ENCODE assay signal across 8 mouse cellular contexts in the genomic region with DNA sequence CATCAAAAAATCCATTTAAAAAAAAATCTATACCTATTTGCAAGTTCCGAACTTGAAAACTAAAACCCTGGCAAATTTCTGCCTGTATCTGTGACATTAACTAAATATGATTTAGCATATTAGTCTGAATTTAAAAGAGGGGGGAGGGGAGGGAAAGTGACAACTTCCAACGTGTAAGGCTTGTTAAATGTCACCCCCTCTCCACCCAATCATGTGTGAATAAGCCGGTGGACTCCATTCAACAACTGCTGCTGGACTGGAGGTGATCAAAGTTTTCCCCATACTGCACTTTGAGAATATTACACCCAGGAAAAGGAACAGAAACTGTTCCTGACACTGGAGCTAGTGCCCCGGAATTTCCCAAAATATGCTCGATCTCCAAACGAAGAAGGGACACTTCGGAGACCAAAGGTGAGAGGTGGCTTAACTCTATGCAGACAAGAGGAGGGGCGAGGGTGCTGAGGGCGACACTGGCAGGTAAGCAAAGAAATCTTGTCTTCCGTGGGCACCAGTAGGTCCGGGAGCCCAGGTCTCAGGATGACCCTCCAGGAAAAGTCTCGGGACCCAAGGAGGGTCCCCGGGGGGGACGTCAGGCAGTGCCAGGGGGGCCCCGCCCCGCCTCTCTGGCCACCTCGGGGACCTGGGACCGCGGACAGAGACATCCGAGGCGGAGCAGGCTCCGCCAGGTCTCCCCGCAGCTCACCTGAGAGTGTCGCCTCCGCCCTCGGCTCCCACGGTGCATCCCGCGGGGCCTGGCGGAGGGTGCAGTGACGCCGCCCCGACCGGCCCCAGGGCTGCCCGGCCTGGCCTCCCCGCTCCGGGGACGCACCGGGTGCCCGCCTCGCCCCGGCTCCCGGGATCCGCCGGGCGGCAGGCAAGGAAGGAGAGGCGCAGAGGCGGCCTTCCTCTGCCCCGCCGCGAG. TPM values are rescaled to one million over a fixed set of nuclear protein-coding genes. Genes with fewer than 3 reads are reported as not detected.
DNase-seq lines count a peak whose midpoint lies in the region; ATAC-seq and TF ChIP-seq lines count a peak whose summit lies in the region.

No protein-coding gene starts in this region.

- H3K9ac ChIP-seq in limb, embryonic 13.5 days = peak overlapping the region; percentile 98
- peak overlapping the region; percentile 98 for H3K9ac ChIP-seq in midbrain, embryonic 15.5 days

- peak; percentile 25 for ATAC-seq in erythroblast, adult 5-6 weeks (replicated peaks; ENCODE audit: low FRiP score, poor library complexity, severe bottlenecking)
- ATAC-seq in limb, embryonic 13.5 days (ENCODE audit: low FRiP score, low read depth) = no peak; the same call in 1 of the 2 replicates
- peak; percentile 78 for ATAC-seq in midbrain, embryonic 15.5 days (replicated peaks)

- WGBS in thymus, adult 2 months = under 1% methylated on average over 51 of the region's 51 CpGs
- WGBS in limb, embryonic 13.5 days = 2% methylated on average over 45 of the region's 51 CpGs
- 2% methylated on average over 51 of the region's 51 CpGs for WGBS in midbrain, embryonic 15.5 days

- H3K4me3 ChIP-seq in thymus, adult 2 months (ENCODE audit: control insufficient read depth, insufficient read depth, low read length) = peak overlapping the region; percentile 84
- peak overlapping the region; percentile 96 for H3K4me3 ChIP-seq in limb, embryonic 13.5 days
- H3K4me3 ChIP-seq in midbrain, embryonic 15.5 days = peak overlapping the region; percentile 95

- TF ChIP-seq CTCF in thymus, adult 2 months (IDR thresholded peaks at IDR 0.05; ENCODE audit: borderline replicate concordance, control insufficient read depth, extremely low read depth, insufficient read depth, low read length, poor library complexity) = no peak

- peaks cover 3% of the 10 kb centered on the region for H3K4me1 ChIP-seq in thymus, adult 2 months (replicated peaks; ENCODE audit: control insufficient read depth, insufficient read depth, low read length)
- peaks cover 21% of the 10 kb centered on the region for H3K4me1 ChIP-seq in limb, embryonic 13.5 days
- peaks cover 26% of the 10 kb centered on the region for H3K4me1 ChIP-seq in midbrain, embryonic 15.5 days

- H3K9me3 ChIP-seq in limb, embryonic 13.5 days = no peaks in the 10 kb centered on the region
- H3K9me3 ChIP-seq in midbrain, embryonic 15.5 days = no peaks in the 10 kb centered on the region

- H3K4me2 ChIP-seq in limb, embryonic 13.5 days (replicated peaks) = peak overlapping the region; percentile 68
- peak overlapping the region; percentile 73 for H3K4me2 ChIP-seq in midbrain, embryonic 15.5 days

- peak; percentile 30 for DNase-seq in gastrocnemius, adult 18-20 months (ENCODE audit: low spot score)
- DNase-seq in gastrocnemius, postnatal 10 days = no peak
- DNase-seq in thymus, adult 2 months = no peak
- no peak for DNase-seq in thymus, postnatal 36 days
- no peak for DNase-seq in urinary bladder, postnatal 25 days (ENCODE audit: low spot score)

- no peak for TF ChIP-seq POLR2A in thymus, adult 2 months (IDR thresholded peaks at IDR 0.05; ENCODE audit: control insufficient read depth, extremely low read depth, insufficient read depth, low read length, poor library complexity)

- H3K27me3 ChIP-seq in thymus, adult 2 months (ENCODE audit: control insufficient read depth, insufficient read depth, low read length) = no peaks in the 10 kb centered on the region
- H3K27me3 ChIP-seq in limb, embryonic 13.5 days = no peaks in the 10 kb centered on the region
- no peaks in the 10 kb centered on the region for H3K27me3 ChIP-seq in midbrain, embryonic 15.5 days (replicated peaks)

- H3K36me3 ChIP-seq in thymus, adult 2 months (ENCODE audit: control insufficient read depth, insufficient read depth, low read length) = no peaks in the 10 kb centered on the region
- H3K36me3 ChIP-seq in limb, embryonic 13.5 days = no peaks in the 10 kb centered on the region
- H3K36me3 ChIP-seq in midbrain, embryonic 15.5 days (replicated peaks) = no peaks in the 10 kb centered on the region

- H3K27ac ChIP-seq in thymus, adult 2 months (ENCODE audit: control insufficient read depth, insufficient read depth, low read length) = 0 out of 2 replicates have a peak overlapping the region, but pooled peaks have one; percentile 7
- peak overlapping the region; percentile 91 for H3K27ac ChIP-seq in limb, embryonic 13.5 days
- peak overlapping the region; percentile 97 for H3K27ac ChIP-seq in midbrain, embryonic 15.5 days

RNA-seq across cellular contexts. Expression of a gene that starts 0.6 kb away (rescaled TPM):
- 10 to 100 TPM; 34.5 to 34.6 TPM for total RNA-seq in gastrocnemius, adult 18-20 months (2021)
- total RNA-seq in gastrocnemius, postnatal 10 days (2021) = 10 to 100 TPM; 33.6 to 37.5 TPM
- 12.7 and 13.1 TPM in 2 replicates for polyA plus RNA-seq in thymus, adult 2 months (2012; rRNA removed)
- total RNA-seq in erythroblast, adult 5-6 weeks (2015; ENCODE audit: low replicate concordance) = 35.5 and 42.2 TPM in 2 replicates
- total RNA-seq in erythroblast, adult 5-6 weeks (2017; ENCODE audit: low replicate concordance) = 48.2 and 80.0 TPM in 2 replicates
- 11.8 and 13.0 TPM in 2 replicates for polyA plus RNA-seq in limb, embryonic 13.5 days (2015; fragmentation: Nextera tagmentation; extraction: Ambion mirVana)
- 12.1 TPM in 2 replicates for polyA plus RNA-seq in midbrain, embryonic 15.5 days (2015; fragmentation: Nextera tagmentation; extraction: Ambion mirVana)

Comparison
In these comparisons a context has a peak if more than half of its experiments do, and no peak if none do; other contexts are left out.
1. H3K27ac ChIP-seq: peak in every context shown above with its lines; median percentile 97 in midbrain, embryonic 15.5 days; 91 in limb, embryonic 13.5 days; 7 in thymus, adult 2 months.